Mouse (Mus musculus): ENCODE measurements around the gene Gng5.

Gene Gng5

DNA sequence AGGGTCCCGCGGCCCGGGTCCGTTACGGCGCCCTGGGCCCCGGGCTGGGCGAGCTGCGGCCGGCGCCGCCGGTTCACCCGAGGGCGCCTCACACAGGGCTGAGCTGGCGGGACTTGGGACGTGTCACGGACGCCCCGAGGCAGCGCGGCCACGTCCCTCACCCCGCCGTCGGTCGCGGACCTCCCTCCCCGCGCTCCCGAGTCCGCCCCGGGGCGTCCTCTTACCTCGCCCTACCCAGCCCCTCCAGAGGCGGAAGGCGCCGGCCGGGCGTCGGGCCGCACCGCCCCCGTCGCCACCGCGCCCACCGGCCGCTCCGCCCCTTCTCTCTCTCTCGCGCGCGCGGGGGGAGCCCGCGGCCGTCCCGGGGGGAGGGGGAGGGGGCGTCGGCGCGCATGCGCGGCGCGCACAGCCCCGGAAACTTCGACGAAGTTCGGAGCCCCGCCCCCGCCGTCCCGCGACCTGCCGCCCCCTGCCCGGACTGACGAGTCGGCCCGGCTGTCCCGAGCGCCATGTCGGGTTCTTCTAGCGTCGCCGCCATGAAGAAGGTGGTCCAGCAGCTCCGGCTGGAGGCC, at the start of gene Gng5, which contains the start of gene Spata1:
Gene Gng5, plus strand, starts transcription at position 377 of the 572 bp plus-strand sequence.
Gene Spata1, minus strand, starts transcription at position 323 of the 572 bp plus-strand sequence.
- peak; percentile 44 to 76 for DNase-seq (ENCODE audit: low read depth in 1 of 2, low spot score in 2 of 2)

GRCm38 (mm10) chr3:146450371-146450841, 49.2 kb upstream of the Gng5 start:
- DNase-seq (ENCODE audit: low read depth in 1 of 2, low spot score in 2 of 2) = peak; percentile 73 to 90

GRCm38 (mm10) chr3:146451375-146451774, 48.2 kb upstream of the Gng5 start:
- DNase-seq (ENCODE audit: low read depth in 1 of 2, low spot score in 2 of 2) = no peak

- no peak for DNase-seq (ENCODE audit: low read depth in 1 of 2, low spot score in 2 of 2)
Measured at GRCm38 (mm10) chr3:146462939-146463338, 36.7 kb upstream of the Gng5 start.

- DNase-seq (ENCODE audit: low read depth in 1 of 2, low spot score in 2 of 2) = no peak
Measured at GRCm38 (mm10) chr3:146469226-146469625, 30.4 kb upstream of the Gng5 start.

DNA sequence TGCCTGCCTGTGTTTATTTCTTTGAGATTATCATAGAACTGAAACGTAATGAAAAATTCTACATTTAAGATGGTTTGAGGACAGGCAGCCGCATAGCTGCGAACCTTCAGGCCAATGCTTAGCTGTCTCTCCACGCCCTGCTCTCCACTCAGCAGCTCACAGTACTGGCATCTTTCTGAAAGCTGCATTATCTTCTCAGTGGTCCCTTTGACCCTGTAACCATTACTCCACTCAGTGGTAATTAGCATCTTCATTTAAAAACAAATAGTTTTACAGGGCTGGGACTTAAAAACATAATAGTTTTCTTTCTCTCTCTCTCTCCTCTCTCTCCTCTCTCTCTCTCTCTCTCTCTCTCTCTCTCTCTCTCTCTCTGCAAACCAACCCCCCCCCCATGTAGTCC, 26.9 kb upstream of the Gng5 start:
- DNase-seq (ENCODE audit: low read depth in 1 of 2, low spot score in 2 of 2) = no peak

- DNase-seq (ENCODE audit: low read depth in 1 of 2, low spot score in 2 of 2) = no peak
Measured at GRCm38 (mm10) chr3:146473741-146474140, 25.9 kb upstream of the Gng5 start.

GRCm38 (mm10) chr3:146474428-146474827, 25.2 kb upstream of the Gng5 start:
- no peak for DNase-seq (ENCODE audit: low read depth in 1 of 2, low spot score in 2 of 2)

GRCm38 (mm10) chr3:146482044-146482443, 17.6 kb upstream of the Gng5 start:
- no peak for DNase-seq (ENCODE audit: low read depth in 1 of 2, low spot score in 2 of 2)

DNA sequence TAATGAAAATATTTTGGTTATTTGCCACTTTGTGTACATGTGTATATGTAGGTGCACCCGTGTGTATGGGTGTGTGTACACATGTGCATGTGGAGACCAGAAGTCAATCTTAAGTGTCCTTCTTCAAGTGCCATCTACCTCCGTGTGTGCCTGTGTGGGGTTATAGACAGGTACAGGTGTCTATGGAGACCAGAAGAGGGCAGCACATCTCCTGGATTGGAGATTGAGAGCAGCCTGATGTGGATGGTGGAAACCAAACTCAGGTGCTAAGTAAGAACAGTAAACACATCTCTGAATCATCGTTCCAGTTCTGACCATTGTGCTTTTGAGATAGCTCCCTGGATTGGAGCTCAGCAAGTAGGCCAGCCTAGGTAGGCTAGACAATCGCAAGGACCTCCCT, 13.1 kb upstream of the Gng5 start:
- DNase-seq (ENCODE audit: low read depth in 1 of 2, low spot score in 2 of 2) = no peak

GRCm38 (mm10) chr3:146494941-146495340, 4.7 kb upstream of the Gng5 start:
- DNase-seq (ENCODE audit: low read depth in 1 of 2, low spot score in 2 of 2) = no peak

DNA sequence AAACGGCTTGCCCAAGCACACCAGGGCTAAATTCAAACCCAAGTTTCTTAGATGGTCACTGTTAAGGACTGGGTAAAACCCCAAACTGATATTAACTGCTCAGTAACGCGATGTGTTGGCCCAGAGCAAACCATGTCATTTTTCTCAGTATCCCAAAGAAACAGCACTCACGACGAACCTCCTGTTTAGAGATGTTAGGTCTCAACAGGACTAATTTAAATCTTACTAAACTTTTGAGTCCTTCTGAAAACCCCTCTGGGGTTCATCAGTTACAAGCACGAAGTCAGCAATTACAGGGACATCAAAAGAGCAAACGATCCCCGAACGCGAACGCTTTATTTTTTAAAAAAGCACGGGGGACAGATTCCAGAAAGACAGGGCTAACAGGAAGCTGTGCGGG, 618 bp upstream of the Gng5 start:
- DNase-seq (ENCODE audit: low read depth in 1 of 2, low spot score in 2 of 2) = no peak

DNA sequence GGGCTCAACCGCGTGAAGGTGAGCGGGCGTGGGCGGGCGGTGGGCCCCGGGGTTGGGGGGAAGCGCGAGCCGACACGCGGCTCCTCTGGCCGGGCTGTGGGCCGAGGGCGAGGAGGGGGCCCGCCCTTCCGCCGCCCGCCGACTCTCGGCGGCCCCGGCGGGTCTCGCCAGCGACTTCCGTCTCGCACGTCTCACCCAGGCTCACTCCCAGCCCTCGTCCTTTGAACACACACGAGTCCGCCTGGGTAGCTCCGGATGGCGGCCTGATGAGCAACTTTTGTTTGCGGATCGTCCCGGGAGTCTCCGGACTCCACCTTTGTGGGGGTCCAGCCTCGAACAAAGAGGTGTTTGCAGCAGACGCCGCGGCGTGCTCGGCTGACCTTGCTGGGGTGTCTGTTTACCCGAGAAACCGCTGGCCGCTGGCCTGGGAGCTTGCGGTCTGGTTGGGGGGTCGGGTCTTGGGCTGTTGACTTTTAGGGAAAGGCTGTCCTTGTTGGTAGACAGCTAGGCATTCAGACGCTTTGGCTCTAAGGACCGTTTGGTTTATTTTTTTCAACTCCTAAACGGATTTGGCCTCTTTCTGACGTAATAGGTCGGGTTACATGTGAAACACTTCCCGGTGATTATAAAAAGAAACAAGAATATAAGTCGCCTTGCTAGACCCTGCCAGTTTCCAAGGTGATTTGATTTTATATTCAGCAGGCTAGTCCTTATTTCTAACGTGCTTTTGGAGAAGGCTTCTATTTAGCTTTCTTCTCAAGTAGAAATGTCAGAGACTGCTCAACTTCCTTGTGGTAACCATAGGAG, 599 bp downstream of the Gng5 start:
- no peak for DNase-seq (ENCODE audit: low read depth in 1 of 2, low spot score in 2 of 2)

DNA sequence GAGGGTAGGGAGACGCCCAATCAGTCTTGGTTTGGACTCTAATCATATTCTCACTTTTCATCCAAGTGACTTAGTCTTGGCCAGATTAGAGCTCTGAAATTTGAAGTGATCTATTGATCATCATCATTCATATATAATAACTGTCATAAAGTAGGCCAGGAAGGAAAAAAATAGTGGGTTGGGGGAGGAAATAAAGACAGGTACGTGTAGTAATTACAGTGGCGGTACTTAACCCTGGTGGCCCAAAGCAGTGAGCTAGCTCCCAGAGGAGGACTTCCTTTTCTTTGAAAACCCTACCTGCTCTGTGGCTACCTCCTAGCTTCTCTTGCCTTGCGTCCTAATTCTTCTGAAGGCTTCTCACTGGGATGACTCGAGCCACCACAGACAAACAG, 1.2 kb downstream of the Gng5 start:
- no peak for DNase-seq (ENCODE audit: low read depth in 1 of 2, low spot score in 2 of 2)

GRCm38 (mm10) chr3:146501601-146502123, 2.1 kb downstream of the Gng5 start:
- no peak for DNase-seq (ENCODE audit: low read depth in 1 of 2, low spot score in 2 of 2)

DNA sequence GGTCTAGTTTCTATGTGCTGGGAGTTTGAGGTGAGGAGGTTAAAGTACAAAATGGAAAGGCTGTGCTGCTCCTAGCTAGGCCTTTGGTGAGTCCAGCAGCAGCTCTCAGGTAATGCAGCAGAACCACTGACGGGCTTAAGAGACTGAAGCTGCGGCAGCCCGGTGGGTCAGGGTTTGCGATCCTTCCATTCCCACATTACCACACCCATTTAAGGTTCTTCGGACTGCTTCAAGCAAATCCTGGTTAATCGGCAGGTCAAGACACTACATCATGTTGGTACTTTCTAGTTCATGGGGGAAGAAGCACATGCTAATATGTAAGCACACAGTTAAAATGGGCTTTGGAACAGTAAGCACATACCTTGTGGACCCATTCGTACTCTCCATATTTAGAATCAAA, 7.1 kb downstream of the Gng5 start:
- DNase-seq (ENCODE audit: low read depth in 1 of 2, low spot score in 2 of 2) = no peak

- DNase-seq (ENCODE audit: low read depth in 1 of 2, low spot score in 2 of 2) = no peak
Measured at GRCm38 (mm10) chr3:146520226-146520797, 20.7 kb downstream of the Gng5 start.

DNA sequence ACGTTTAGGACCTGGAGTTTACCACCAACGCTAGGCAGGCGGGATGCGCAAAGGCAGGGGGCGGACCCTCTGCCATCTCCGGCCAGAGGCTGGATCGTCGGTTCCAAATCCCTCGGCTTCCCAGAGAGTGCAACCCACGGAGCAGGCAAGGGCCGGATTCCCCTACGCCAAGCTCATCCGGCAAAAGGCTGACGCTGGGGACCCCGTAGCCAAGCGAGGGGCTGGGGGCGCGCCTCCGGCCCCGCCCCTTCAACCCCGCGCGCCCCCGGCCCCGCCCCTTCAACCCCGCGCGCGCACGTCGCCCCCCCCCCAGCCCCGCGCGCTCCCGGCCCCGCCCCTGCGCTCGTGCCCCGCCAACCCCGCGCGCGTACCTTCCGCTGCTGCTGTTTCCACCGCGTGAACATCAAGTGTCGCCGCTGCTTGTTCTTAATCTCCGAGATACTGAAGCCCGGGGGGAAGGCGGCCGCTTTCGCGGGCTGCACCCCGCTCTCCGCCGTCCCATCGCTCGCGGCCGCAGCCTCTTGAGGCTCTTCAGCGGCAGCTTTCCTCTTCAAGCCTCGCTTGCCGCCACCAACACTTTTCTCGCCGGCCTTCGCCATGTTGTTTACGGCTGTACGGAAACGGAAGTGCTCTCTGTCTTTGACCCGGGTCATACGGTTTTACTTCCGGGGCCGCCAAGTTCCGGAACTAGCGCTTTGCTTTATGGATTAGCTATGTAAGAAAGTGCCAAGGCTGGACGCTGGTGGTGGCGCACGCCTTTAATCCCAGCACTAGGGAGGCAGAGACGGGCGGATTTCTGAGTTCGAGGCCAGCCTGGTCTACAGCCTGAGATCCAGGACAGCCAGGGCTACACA, 21.4 kb downstream of the Gng5 start, which contains the start of gene Rpf1:
Gene Rpf1, minus strand, starts transcription at position 632 of the 854 bp plus-strand sequence.
- peak; percentile 70 to 82 for DNase-seq (ENCODE audit: low read depth in 1 of 2, low spot score in 2 of 2)

DNA sequence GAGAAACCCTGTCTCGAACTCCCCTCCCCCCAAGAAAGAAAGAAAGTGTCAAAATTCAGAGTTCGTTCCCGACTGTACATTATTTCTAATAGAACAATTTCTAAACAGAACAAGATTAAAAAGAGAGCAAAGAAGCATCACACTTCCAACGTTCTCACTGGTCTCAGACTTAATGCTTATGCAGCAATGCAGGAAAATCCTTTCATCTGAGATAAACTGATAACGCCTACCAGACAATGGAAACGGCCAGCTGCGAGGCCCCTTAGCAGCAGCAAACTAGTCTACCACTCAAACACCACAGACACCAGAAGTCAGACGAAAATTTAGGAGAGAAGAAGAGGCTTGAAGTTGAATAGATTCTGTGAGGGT, 22.0 kb downstream of the Gng5 start:
- DNase-seq (ENCODE audit: low read depth in 1 of 2, low spot score in 2 of 2) = no peak

GRCm38 (mm10) chr3:146528335-146528734, 28.7 kb downstream of the Gng5 start:
- DNase-seq (ENCODE audit: low read depth in 1 of 2, low spot score in 2 of 2) = no peak

DNA sequence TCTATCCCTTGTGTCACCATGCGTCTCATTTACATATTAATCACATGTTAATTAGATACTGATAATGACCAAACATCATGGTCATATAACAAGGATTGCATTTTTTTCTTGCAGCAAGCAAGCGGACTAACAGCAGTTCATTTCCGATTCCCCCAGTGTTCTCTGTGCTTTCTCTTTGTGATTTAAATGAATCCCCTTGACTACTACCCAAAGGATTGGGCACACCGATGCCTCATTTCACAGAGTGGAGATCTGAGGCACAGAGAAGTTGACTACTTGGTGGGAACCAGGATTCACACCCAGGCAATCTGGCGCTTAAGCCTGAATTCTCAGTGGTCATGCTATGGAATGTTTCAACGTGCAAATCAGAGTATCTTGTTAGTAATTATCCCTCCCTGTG, 35.4 kb downstream of the Gng5 start:
- DNase-seq (ENCODE audit: low read depth in 1 of 2, low spot score in 2 of 2) = no peak
